Mouse (Mus musculus): Measurements from ENCODE around the gene Ilvbl. TPM values are rescaled to one million over a fixed set of nuclear protein-coding genes. Genes with fewer than 3 reads are reported as not detected.

The Ilvbl gene
- polyA plus RNA-seq, 1 experiment from 2014 or later: 50.3 TPM

DNA sequence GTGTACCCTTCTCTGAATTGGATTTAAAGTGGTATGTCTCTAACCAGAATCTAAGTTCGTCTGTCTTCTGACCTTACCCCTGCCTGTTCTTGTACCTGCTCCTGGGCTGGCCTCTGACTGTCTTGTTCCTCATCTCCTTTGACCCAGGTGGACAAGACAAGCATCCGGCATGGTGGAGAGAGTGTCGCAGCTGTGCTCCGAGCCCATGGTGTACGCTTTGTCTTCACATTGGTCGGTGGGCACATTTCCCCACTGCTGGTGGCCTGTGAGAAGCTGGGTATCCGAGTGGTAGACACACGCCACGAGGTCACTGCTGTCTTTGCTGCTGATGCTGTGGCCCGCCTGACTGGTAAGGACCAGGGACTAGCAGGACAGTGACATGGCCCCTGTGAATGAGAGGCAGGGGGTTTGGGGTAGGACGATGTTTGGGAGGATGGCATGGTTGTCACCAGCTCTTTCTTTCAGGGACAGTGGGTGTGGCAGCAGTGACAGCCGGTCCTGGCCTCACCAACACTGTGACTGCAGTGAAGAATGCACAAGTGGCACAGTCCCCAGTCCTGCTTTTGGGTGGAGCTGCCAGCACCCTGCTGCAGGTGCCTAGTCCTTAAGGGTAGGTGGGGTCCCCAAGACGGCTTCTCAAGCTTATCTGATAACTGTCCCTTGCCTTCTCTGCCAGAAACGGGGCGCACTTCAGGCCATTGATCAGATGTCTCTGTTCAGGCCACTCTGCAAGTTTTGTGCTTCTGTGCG lies 2.5 kb downstream of the Ilvbl start:
- no peak overlapping the region for H3K27ac ChIP-seq
- H3K4me1 ChIP-seq: peaks cover 8% of the 10 kb centered on the region
- no peaks in the 10 kb centered on the region for H3K27me3 ChIP-seq
- H3K4me3 ChIP-seq (replicated peaks): no peak overlapping the region
- ATAC-seq (replicated peaks; ENCODE audit: low FRiP score): no peak
- H3K36me3 ChIP-seq: peaks cover 47% of the 10 kb centered on the region
- H3K9me3 ChIP-seq (replicated peaks): no peaks in the 10 kb centered on the region
- 93% methylated on average over 16 of the region's 16 CpGs for whole genome bisulfite sequencing
- no peak overlapping the region for H3K9ac ChIP-seq
- H3K4me2 ChIP-seq: no peak overlapping the region

DNA sequence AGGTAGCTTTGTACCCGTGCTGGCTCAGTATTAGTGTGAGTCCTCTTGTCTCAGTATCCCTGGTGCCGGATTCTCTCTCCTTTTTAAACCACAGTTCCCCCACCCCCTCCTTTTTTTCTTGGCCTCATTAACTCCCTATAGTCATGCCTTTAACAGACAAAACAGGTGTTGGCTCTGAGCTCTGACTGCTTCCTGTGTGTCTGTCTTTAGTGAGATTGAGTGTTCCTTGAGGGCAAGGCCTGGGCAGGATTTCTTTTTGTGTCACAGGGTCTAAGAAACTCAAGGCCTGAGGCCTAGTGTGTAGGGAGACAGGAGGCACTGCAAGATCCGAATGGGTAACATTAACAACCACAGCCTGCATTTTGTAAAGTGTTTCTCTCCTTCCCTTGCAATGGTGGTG lies 4.1 kb downstream of the Ilvbl start:
- no peak overlapping the region for H3K27ac ChIP-seq
- H3K9me3 ChIP-seq (replicated peaks): no peaks in the 10 kb centered on the region
- H3K27me3 ChIP-seq: no peaks in the 10 kb centered on the region
- H3K9ac ChIP-seq: no peak overlapping the region
- ATAC-seq (replicated peaks; ENCODE audit: low FRiP score): no peak
- H3K4me3 ChIP-seq (replicated peaks): no peak overlapping the region
- WGBS: 61% methylated on average over 3 of the region's 3 CpGs
- H3K36me3 ChIP-seq: peaks cover 56% of the 10 kb centered on the region
- peaks cover 8% of the 10 kb centered on the region for H3K4me1 ChIP-seq
- H3K4me2 ChIP-seq: no peak overlapping the region

DNA sequence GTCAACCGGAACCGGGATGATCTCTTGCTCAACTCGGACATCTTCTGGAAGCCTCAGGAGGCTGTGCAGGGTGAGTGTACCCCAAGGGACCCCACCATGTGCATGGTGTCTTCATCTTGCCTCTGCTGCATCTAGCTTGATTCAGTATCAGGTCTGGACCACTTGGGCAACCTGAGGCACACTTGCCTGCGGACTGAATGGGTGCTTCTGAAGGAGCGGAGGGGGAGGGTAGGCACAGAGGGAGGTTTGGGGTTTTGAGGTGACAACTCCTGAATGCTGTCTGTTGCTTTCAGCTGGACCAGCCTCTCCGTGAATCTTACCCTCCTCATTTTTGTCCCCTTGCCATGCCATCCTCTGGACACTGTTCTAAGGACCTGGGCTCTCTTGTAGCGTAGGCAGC lies 7.0 kb downstream of the Ilvbl start:
- H3K4me1 ChIP-seq: no peaks in the 10 kb centered on the region
- H3K4me3 ChIP-seq (replicated peaks): no peak overlapping the region
- ATAC-seq (replicated peaks; ENCODE audit: low FRiP score): no peak
- no peaks in the 10 kb centered on the region for H3K27me3 ChIP-seq
- peaks cover 85% of the 10 kb centered on the region for H3K36me3 ChIP-seq
- H3K4me2 ChIP-seq: no peak overlapping the region
- WGBS: 91% methylated on average over 7 of the region's 7 CpGs
- H3K9ac ChIP-seq: no peak overlapping the region
- H3K27ac ChIP-seq: no peak overlapping the region
- no peaks in the 10 kb centered on the region for H3K9me3 ChIP-seq (replicated peaks)

DNA sequence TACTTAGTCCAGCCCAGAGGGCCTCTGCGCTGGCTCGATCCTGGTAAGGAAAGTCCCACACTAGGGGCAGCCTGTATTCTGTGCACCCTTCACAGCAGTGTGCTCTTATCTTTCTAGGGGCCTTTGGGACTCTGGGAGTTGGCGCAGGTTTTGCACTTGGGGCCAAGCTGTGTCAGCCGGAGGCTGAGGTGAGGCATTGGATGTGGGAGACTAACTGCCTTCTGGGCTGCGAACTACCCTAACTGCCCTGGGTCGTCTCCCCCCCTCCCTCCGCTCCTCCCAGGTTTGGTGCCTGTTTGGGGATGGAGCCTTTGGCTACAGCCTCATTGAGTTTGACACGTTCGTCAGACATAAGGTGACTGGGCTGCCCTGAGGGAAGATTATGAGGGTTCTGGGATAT lies 9.2 kb downstream of the Ilvbl start:
- Histone ChIP-seq H3K4me2 (no peak overlapping the region), H3K9ac (no peak overlapping the region), H3K4me3 (replicated peaks) (no peak overlapping the region), H3K36me3 (peaks cover 88% of the 10 kb centered on the region), H3K4me1 (no peaks in the 10 kb centered on the region), H3K27ac (no peak overlapping the region), H3K9me3 (replicated peaks) (no peaks in the 10 kb centered on the region), H3K27me3 (no peaks in the 10 kb centered on the region)
- no peak; the same call in 1 of the 2 replicates for ATAC-seq (replicated peaks; ENCODE audit: low FRiP score)
- 70% methylated on average over 9 of the region's 9 CpGs for WGBS

DNA sequence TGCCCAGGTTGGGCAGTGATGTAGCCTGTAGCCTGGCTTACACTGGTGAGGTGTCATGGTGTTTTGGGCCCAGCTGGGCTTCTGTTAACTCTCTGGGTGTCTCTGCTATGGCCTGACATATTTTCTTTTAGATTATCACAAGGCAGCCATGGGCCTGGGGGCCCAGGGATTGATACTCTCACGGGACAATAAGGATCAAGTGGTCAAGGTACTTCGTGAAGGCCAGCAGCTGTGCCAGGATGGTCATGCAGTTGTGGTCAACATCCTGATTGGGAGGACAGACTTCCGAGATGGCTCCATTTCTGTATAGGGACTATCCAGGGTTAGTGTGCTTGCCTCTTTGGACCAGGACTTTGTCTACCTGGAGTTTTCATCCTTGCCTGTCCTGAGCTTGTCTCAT lies 9.8 kb downstream of the Ilvbl start:
- Histone ChIP-seq H3K4me1 (no peaks in the 10 kb centered on the region), H3K4me3 (replicated peaks) (no peak overlapping the region), H3K36me3 (peaks cover 88% of the 10 kb centered on the region), H3K27me3 (no peaks in the 10 kb centered on the region), H3K27ac (no peak overlapping the region), H3K9ac (no peak overlapping the region), H3K9me3 (replicated peaks) (no peaks in the 10 kb centered on the region), H3K4me2 (no peak overlapping the region)
- no peak for ATAC-seq (replicated peaks; ENCODE audit: low FRiP score)
- 84% methylated on average over 3 of the region's 3 CpGs for WGBS

DNA sequence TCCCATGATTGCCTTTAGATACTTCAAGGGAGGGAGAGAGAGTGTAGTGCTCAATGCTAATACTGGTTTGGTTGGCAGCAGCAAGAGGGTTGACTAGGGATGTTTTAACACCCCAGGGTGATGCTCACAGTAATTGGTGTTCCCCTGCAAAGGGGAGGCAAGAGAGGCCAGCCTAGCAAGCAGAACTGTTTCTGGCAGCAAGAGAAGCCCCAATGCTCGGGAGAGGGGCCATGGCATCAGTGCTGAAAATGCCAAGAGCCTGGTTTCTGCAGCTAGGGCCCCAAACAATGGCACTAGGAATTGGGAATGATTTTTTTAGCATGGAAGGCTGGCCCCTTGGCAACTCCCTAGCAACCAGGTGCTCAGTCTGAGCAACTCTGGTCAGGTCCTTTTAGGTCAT lies 10.8 kb downstream of the Ilvbl start:
- H3K4me2 ChIP-seq: no peak overlapping the region
- peaks cover 2% of the 10 kb centered on the region; the same call in 1 of the 2 replicates for H3K4me1 ChIP-seq
- no peak overlapping the region for H3K4me3 ChIP-seq (replicated peaks)
- no peaks in the 10 kb centered on the region for H3K9me3 ChIP-seq (replicated peaks)
- WGBS: 87% methylated on average over 1 of the region's 1 CpGs
- H3K27ac ChIP-seq: no peak overlapping the region
- no peaks in the 10 kb centered on the region for H3K27me3 ChIP-seq
- H3K9ac ChIP-seq: no peak overlapping the region
- no peak for ATAC-seq (replicated peaks; ENCODE audit: low FRiP score)
- H3K36me3 ChIP-seq: peaks cover 88% of the 10 kb centered on the region

DNA sequence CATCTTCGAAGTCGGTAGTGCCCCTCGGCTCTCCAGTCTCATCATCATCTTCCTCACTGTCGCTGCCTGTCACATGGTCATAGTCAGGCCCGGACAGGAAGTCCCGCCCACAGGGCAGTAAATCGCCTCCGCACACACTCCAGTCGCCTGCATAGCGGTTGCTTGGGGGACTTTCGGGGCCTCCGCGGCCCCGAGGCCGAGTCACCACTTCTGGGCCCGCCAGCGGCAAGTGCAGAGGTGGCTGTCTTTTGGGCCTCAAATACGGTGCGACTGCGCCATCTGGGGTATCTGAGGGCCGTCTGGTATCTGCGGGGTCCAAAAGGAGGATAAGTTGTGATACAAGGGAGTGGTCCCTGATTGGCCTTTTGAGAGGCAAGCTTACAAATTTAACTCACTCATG lies 11.5 kb downstream of the Ilvbl start:
- H3K27me3 ChIP-seq: no peaks in the 10 kb centered on the region
- H3K27ac ChIP-seq: no peak overlapping the region
- H3K9me3 ChIP-seq (replicated peaks): no peaks in the 10 kb centered on the region
- H3K9ac ChIP-seq: no peak overlapping the region
- no peak overlapping the region for H3K4me2 ChIP-seq
- H3K4me3 ChIP-seq (replicated peaks): no peak overlapping the region
- peaks cover 8% of the 10 kb centered on the region for H3K4me1 ChIP-seq
- 83% methylated on average over 22 of the region's 22 CpGs for WGBS
- no peak for ATAC-seq (replicated peaks; ENCODE audit: low FRiP score)
- peaks cover 82% of the 10 kb centered on the region for H3K36me3 ChIP-seq

DNA sequence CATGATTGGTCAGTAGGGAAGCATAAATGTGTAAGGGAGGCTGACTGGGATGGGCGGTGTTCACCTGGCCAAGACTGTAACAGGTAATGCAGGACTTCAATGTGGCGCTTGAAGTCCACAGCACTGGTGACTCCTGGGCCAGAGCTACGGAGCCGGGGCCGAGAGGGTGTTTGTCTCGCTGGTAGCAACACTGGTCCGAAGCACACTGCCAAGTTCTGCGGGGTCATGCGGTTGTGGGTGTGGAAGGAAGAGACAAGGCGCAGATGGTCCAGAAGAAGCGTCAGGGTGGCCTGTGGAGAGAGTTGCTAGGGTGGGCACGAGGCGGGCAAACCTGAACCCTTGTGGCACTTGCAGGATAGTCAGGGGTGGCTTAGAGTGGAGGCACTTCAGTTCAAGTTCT lies 11.9 kb downstream of the Ilvbl start:
- no peak overlapping the region for H3K4me3 ChIP-seq (replicated peaks)
- H3K4me2 ChIP-seq: no peak overlapping the region
- H3K27ac ChIP-seq: no peak overlapping the region
- no peak overlapping the region for H3K9ac ChIP-seq
- WGBS: 93% methylated on average over 13 of the region's 13 CpGs
- H3K4me1 ChIP-seq: peaks cover 13% of the 10 kb centered on the region
- H3K36me3 ChIP-seq: peaks cover 78% of the 10 kb centered on the region
- ATAC-seq (replicated peaks; ENCODE audit: low FRiP score): no peak
- H3K27me3 ChIP-seq: no peaks in the 10 kb centered on the region
- no peaks in the 10 kb centered on the region for H3K9me3 ChIP-seq (replicated peaks)

DNA sequence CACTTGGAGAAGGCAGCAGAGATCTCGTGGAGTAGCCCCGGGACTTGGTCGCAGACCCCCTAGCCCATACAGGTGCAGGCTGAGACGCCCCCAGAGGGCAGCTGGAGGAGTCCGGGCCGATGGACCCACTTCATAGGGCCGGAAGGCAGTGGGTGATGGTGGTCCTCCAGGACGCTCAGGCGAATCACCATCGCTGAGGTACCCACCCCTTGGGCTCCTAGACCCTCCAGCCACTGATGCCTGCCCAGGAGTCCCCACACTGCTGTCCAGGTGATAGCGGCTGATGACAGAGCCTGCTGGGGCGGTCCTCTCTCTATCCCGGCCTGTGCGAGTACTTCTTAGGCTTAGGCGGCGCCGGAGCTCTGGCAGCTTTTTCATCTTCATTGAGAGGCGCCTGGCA lies 15.1 kb downstream of the Ilvbl start:
- H3K4me3 ChIP-seq (replicated peaks): no peak overlapping the region
- peaks cover 18% of the 10 kb centered on the region for H3K4me1 ChIP-seq
- no peaks in the 10 kb centered on the region for H3K27me3 ChIP-seq
- no peaks in the 10 kb centered on the region for H3K9me3 ChIP-seq (replicated peaks)
- H3K36me3 ChIP-seq: peaks cover 53% of the 10 kb centered on the region
- no peak overlapping the region for H3K4me2 ChIP-seq
- no peak overlapping the region for H3K27ac ChIP-seq
- WGBS: 95% methylated on average over 18 of the region's 18 CpGs
- no peak for ATAC-seq (replicated peaks; ENCODE audit: low FRiP score)
- H3K9ac ChIP-seq: no peak overlapping the region

DNA sequence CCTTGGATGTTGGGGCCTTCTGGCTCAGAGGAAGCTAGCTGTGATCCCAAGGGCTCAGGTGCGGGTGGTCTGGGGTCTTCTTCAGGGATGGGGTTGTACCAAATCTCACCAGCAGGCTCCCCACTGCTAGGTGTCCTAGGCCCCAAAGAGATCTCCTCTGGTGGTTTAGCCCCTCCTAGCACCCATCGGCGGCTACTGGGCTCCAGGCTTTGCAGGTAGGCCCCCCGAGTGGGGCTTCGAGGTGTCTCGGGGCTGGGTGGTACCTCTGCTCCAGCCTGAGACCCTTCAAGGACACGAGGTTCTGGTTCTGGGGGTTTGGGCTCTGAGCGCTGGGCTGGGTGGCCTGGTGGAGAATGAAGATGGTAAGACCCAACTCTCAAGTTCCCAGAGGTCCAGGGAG lies 15.8 kb downstream of the Ilvbl start:
- peak overlapping the region; percentile 70 for H3K4me2 ChIP-seq
- peaks cover 47% of the 10 kb centered on the region for H3K36me3 ChIP-seq
- 0 out of 2 replicates have a peak overlapping the region, but pooled peaks have one; percentile 9 for H3K9ac ChIP-seq
- peaks cover 18% of the 10 kb centered on the region for H3K4me1 ChIP-seq
- H3K27ac ChIP-seq: 0 out of 2 replicates have a peak overlapping the region, but pooled peaks have one; percentile 86
- H3K4me3 ChIP-seq (replicated peaks): peak overlapping the region; percentile 60
- WGBS: 96% methylated on average over 8 of the region's 8 CpGs
- H3K9me3 ChIP-seq (replicated peaks): no peaks in the 10 kb centered on the region
- H3K27me3 ChIP-seq: no peaks in the 10 kb centered on the region
- no peak for ATAC-seq (replicated peaks; ENCODE audit: low FRiP score)

DNA sequence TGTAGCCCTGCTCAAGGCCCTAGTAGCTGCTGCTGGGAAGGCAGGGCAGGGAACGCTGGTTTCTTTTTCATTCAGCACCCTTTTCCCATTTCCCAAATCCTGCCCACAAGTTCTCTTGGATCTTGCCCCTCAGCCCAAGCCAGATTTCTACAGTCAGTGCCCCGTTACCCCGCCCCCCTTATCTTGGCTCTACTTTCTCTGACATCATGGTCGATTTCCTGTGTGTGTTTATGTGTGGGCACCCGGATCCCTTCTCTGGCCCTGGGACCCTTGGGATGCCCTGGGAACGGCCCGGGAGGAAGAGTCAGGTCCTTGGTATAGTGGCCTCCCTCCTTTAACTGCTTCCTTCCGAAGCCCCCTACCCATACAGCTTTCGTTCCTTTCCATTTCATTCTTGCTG lies 16.6 kb downstream of the Ilvbl start:
- no peak for ATAC-seq (replicated peaks; ENCODE audit: low FRiP score)
- 31% methylated on average over 9 of the region's 9 CpGs for WGBS
- H3K4me3 ChIP-seq (replicated peaks): peak overlapping the region; percentile 60

DNA sequence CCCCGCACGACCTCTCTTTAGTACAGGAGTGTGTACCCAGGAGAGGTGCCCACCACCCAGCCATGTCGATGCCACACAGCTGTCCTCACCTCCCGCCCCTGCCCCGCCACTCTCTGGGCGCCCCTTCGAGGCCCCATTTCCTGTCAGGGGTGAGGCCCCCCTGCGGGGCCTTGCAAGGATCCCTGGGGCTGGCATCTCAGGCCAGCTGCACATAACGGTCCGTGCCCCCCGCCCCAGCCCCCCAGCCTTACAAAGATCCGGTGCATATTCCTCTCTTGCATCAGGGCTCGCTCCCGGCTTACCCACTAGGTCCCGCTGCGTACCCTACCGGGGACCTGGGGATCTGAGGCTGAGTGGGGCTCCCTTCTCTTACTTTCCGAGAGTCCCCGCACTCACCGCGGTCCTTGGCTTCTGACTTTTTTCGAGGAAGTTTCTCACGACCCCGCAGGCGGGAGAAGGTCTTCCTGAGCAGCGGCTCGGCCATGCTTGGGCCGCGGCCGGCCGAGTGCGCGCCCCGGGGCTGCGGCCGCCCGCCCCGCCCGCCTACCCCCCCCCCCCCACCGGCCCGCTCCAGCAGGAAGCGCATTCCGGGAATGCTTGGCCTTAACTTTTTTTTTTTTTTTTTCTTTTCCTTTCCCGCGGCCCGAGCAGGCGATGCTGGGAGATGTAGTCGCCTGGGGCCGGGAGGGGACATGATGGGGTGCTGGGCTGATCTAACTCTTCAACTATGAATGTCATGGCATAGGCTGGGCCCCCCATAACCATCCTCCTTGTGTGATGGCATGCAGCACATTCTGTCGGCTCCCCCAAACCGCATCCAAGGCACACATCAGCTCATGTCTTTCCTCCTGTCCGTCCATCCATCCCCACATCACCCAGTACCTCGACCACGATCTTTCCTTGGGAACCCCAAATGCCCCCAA lies 17.5 kb downstream of the Ilvbl start, which contains the start of gene Syde1:
Gene Syde1 (minus strand): TSS at position 559 of the 923 bp plus-strand sequence.
- peak within 1 kb of the TSS; percentile 86 for H3K27ac ChIP-seq
- H3K4me2 ChIP-seq: peak within 1 kb of the TSS; percentile 70
- 3% methylated on average over 51 of the region's 54 CpGs for WGBS
- no peaks in the 10 kb centered on the region for H3K27me3 ChIP-seq
- H3K9me3 ChIP-seq (replicated peaks): no peaks in the 10 kb centered on the region
- ATAC-seq (replicated peaks; ENCODE audit: low FRiP score): peak; percentile 84
- peak within 1 kb of the TSS; percentile 79 for H3K9ac ChIP-seq
- peaks cover 29% of the 10 kb centered on the region for H3K36me3 ChIP-seq
- H3K4me3 ChIP-seq (replicated peaks): peak within 1 kb of the TSS; percentile 60
- H3K4me1 ChIP-seq: peaks cover 18% of the 10 kb centered on the region

More for the DNA sequence above, 16.6 kb downstream of the Ilvbl start:
- no peaks in the 10 kb centered on the region for H3K9me3 ChIP-seq (replicated peaks)
- peak overlapping the region; percentile 79 for H3K9ac ChIP-seq
- peak overlapping the region; percentile 86 for H3K27ac ChIP-seq
- H3K36me3 ChIP-seq: peaks cover 38% of the 10 kb centered on the region
- peak overlapping the region; percentile 70 for H3K4me2 ChIP-seq
- H3K4me1 ChIP-seq: peaks cover 18% of the 10 kb centered on the region
- no peaks in the 10 kb centered on the region for H3K27me3 ChIP-seq
